Mouse (Mus musculus) erythroblast, embryonic 14.5 days (primary cell): ENCODE measurements around the gene Arhgap28.

Experiments
- GATA1 ChIP-seq: IDR thresholded peaks from 2 replicates; pipeline ENCODE4 v1.6.1; 2012; ENCODE audit warnings: low read length, inconsistent platforms, mixed read lengths
- TAL1 ChIP-seq: IDR thresholded peaks from 3 replicates; pipeline ENCODE4 v1.6.1; 2012; ENCODE audit warnings: low read length, inconsistent platforms, mixed read lengths

DNA sequence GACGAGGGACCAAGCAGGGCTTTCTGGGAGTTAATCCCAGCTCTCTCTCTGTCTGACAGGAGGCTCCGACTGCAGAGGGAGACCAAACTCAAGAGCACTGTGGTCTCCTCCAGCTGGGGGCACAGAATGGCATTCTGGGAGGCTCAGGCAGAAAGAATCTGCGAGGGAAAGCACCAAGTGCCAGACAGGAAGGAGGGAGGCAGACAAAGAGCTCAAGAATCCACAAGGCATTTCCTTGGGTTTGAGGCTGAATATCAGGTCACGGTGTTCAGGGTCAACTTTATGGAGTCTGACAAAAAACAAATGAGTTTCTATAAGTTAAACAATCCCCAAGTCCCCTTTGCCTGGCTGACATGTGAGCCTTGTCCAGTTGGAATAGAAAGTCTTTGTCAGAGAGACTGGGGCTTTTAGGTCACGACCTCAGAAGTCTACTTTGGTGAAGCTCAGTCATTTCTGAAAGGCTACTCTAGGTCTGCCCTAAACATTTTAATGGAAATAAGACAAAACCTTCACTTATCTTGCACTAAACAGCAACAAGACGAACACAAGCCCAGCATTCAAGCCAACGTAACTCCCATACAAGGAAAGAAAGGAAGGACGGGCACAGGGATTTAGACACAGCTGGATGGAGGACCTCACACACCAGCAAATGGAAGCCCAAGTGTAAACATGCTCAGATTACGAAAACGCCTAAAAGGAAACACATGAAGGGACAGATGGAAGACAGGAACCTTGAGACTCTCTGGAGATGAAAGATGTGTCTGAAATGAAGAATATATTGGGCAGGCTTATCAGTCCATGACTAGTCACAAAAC, 47.8 kb downstream of the Arhgap28 start:
- no peak for TF ChIP-seq GATA1
- TF ChIP-seq TAL1, result no peak
